Mouse (Mus musculus): ENCODE data around the gene Tekt5.

Tekt5 gene

GRCm38 (mm10) chr16:10394699-10395540, at the start of gene Tekt5:
Gene Tekt5, minus strand, starts transcription at chr16:10395490.
- DNase-seq (ENCODE audit: low read depth, low spot score), result peak; percentile 55

GRCm38 (mm10) chr16:10443723-10444122, 48.4 kb upstream of the Tekt5 start:
- DNase-seq (ENCODE audit: low read depth, low spot score), result no peak

- no peak for DNase-seq (ENCODE audit: low read depth, low spot score)
These were observed 46.5 kb upstream of the Tekt5 start for GRCm38 (mm10) chr16:10441761-10442160.

- no peak for DNase-seq (ENCODE audit: low read depth, low spot score)
These were observed 46.0 kb upstream of the Tekt5 start for GRCm38 (mm10) chr16:10441328-10441727.

GRCm38 (mm10) chr16:10438055-10438454, 42.8 kb upstream of the Tekt5 start:
- DNase-seq (ENCODE audit: low read depth, low spot score), result no peak

GRCm38 (mm10) chr16:10436166-10436565, 40.9 kb upstream of the Tekt5 start:
- DNase-seq (ENCODE audit: low read depth, low spot score), result no peak

GRCm38 (mm10) chr16:10433344-10433743, 38.1 kb upstream of the Tekt5 start:
- no peak for DNase-seq (ENCODE audit: low read depth, low spot score)

GRCm38 (mm10) chr16:10432387-10432786, 37.1 kb upstream of the Tekt5 start:
- DNase-seq (ENCODE audit: low read depth, low spot score), result no peak

GRCm38 (mm10) chr16:10431911-10432310, 36.6 kb upstream of the Tekt5 start:
- no peak for DNase-seq (ENCODE audit: low read depth, low spot score)

- DNase-seq (ENCODE audit: low read depth, low spot score), result no peak
These were observed 25.3 kb upstream of the Tekt5 start for GRCm38 (mm10) chr16:10420447-10421054.

- no peak for DNase-seq (ENCODE audit: low read depth, low spot score)
These were observed 22.5 kb upstream of the Tekt5 start for GRCm38 (mm10) chr16:10417723-10418259.

GRCm38 (mm10) chr16:10416866-10417265, 21.6 kb upstream of the Tekt5 start:
- peak; percentile 51 for DNase-seq (ENCODE audit: low read depth, low spot score)

GRCm38 (mm10) chr16:10415976-10416375, 20.7 kb upstream of the Tekt5 start:
- DNase-seq (ENCODE audit: low read depth, low spot score), result no peak

GRCm38 (mm10) chr16:10411764-10412746, 16.8 kb upstream of the Tekt5 start, which contains the start of gene Nubp1:
Gene Nubp1, plus strand, starts transcription at chr16:10411948.
- DNase-seq (ENCODE audit: low read depth, low spot score), result peak; percentile 93

GRCm38 (mm10) chr16:10399160-10399559, 3.9 kb upstream of the Tekt5 start:
- peak; percentile 86 for DNase-seq (ENCODE audit: low read depth, low spot score)

- no peak for DNase-seq (ENCODE audit: low read depth, low spot score)
These were observed 3.5 kb upstream of the Tekt5 start for GRCm38 (mm10) chr16:10398755-10399154.

- no peak for DNase-seq (ENCODE audit: low read depth, low spot score)
These were observed 2.7 kb downstream of the Tekt5 start for GRCm38 (mm10) chr16:10392587-10392986.

- no peak for DNase-seq (ENCODE audit: low read depth, low spot score)
These were observed 6.5 kb downstream of the Tekt5 start for GRCm38 (mm10) chr16:10388634-10389365.

- no peak for DNase-seq (ENCODE audit: low read depth, low spot score)
These were observed 10.0 kb downstream of the Tekt5 start for GRCm38 (mm10) chr16:10385261-10385660.

GRCm38 (mm10) chr16:10384544-10384943, 10.7 kb downstream of the Tekt5 start:
- DNase-seq (ENCODE audit: low read depth, low spot score), result no peak

- DNase-seq (ENCODE audit: low read depth, low spot score), result peak; percentile 39
These were observed 11.2 kb downstream of the Tekt5 start for GRCm38 (mm10) chr16:10384060-10384497.
